Mouse (Mus musculus) heart, postnatal 0 days (tissue): Measurements from ENCODE around the gene Cdon.

Experiments used
- CTCF ChIP-seq: IDR thresholded peaks from 2 replicates; pipeline ENCODE4 v1.5.1; 2016; ENCODE audit warnings: antibody characterized with exemption, control low read depth, low read depth
- EP300 ChIP-seq: IDR thresholded peaks from 2 replicates; pipeline ENCODE4 v1.6.1; 2016; ENCODE audit warnings: antibody characterized with exemption, low read depth

DNA sequence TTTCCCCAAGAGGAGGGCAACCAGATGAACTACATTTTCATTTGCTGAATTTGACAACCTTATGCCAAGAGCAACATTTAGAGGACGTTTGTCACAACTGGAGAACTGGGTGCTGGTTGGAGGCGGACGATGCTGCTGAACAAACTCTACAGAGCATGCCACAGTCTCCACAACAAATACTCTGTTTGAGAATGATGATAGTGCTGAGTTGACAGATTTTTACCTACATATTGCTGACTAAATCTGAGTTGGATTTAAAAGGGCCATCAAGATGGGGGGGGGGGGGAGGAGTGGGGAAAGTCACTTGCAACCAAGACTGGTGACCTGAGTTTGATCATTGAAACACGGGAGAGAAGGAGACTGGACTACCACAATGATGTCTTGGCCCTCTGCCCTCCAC is 17.4 kb upstream of the Cdon start:
- TF ChIP-seq CTCF (no peak), EP300 (no peak)
